Mouse (Mus musculus): ENCODE measurements around the gene Kmt2a.

DNA sequence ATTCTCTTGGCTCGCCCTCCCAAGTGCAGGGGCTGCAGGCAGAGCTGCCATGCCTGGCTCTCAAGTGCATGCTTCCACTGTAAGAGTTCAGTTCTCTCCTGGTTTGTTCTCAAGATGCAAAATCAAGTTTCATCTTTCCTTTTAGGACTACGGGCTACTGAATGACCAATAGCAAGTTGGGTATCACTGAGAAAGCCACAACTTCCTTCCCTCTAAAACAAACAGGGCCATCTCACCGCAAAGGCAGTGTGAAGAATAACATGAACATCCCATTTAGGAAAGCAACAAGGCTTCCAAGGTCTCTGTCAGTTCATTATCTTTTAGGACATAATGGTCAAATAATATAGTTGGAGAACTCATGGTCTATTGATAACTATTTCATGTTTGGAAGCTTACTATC is 13.4 kb downstream of the Kmt2a start:
- TF ChIP-seq GATA1 (IDR thresholded peaks at IDR 0.05; ENCODE audit: low read length) (no peak), TAL1 (IDR thresholded peaks at IDR 0.05; ENCODE audit: low read length) (no peak)
